Mouse (Mus musculus) testis, adult 2 months (tissue): ENCODE results near the gene Gm10273.
"Not testable (repeated sequence)": the region's sequence is repeated elsewhere in the genome, so short reads cannot be mapped to it uniquely, and the experiment has no call there.

Experiments
- CTCF ChIP-seq: fragments of 200-500 bp; IDR thresholded peaks from 2 replicates; pipeline ENCODE4 v1.5.1; 2012; ENCODE audit warnings: low read depth, mild to moderate bottlenecking, inconsistent platforms, low read length, moderate library complexity; ENCODE audit not compliant: control insufficient read depth, insufficient read depth, insufficient replicate concordance
- POLR2A ChIP-seq: fragments of 200-500 bp; IDR thresholded peaks from 2 replicates; pipeline ENCODE4 v1.6.1; 2012; ENCODE audit warnings: low read depth, mild to moderate bottlenecking, inconsistent platforms, low read length, moderate library complexity; ENCODE audit not compliant: control insufficient read depth

- not testable (repeated sequence) for TF ChIP-seq CTCF, POLR2A
Observed at GRCm38 (mm10) chr10:59381563-59381962, 13.9 kb upstream of the Gm10273 start.
